Mouse (Mus musculus): ENCODE measurements around the gene Ppp4r3b.

Gene Ppp4r3b

DNA sequence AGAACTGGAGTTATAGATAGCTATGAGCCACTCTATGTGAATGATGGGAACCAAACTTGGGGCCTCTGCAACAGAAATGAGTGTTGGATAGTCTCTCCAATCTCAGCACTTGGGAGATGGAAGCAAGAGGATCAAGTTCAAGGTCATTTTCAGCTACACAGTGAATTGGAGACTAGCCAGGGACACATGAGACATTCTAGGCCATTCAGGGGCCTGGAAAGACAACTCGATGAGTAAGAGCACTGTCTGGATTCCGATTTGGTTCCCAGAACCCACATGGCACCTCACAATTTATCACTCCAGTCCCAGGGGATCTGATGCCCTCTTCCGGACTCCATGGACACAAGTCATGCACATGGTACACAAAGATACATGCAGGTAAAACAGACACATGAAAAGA, 65.9 kb downstream of the Ppp4r3b start:
- no peak for DNase-seq

DNA sequence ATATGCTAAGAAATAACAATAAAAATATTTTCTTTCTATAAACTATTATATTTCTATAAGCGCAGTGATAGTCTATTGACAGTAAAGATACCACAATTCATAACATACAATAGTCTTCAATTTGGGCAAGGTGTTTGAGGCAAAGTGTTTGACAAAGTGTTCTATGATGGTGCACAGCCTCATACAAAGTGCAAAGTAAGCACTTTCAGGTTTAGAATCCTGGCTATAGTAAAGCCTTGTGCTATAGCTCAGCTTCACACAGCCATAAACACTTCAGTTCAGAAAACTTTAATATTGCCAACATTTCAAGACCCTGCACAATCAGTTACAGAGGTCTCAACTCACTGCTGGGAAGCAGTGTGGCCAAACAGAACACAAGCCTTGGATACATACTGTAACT, 66.7 kb downstream of the Ppp4r3b start:
- DNase-seq: no peak

DNA sequence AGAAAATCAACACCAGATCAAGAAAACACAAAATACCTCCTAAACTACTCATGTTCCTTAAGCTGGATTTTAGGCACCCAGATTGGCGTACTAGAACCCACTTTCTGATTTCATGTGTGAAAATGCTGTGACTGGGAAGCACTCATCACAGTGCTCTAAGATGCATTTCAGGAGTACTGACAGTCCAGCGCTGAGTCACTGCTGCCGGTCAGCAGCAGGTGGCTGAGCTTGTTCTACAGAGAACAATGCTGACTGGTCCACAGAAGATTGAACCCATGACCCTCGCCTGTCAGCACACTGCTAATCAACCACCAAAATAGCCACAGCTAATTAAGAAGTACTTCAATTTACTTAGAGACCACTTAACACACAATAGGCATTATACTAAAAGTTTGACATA, 69.3 kb downstream of the Ppp4r3b start:
- DNase-seq: no peak

DNA sequence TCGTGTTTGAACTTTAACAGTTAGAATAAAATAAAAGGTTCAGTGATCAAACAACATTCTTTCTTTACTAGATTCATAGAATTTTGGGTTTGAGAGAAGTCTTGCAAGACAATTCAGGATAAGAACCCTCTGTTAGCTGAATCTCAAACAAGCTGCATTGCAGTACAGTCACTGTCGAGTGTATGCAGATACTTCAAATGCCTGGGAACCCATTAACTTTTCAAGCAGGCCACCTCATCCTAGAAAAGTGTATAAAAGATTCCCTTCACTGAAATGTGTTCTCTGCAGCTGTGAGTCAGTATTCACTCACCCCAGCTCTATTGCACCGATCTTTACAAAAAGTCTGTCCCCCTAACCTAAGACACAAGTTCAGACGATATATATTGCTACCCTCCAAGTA, 73.3 kb downstream of the Ppp4r3b start:
- no peak for DNase-seq

DNA sequence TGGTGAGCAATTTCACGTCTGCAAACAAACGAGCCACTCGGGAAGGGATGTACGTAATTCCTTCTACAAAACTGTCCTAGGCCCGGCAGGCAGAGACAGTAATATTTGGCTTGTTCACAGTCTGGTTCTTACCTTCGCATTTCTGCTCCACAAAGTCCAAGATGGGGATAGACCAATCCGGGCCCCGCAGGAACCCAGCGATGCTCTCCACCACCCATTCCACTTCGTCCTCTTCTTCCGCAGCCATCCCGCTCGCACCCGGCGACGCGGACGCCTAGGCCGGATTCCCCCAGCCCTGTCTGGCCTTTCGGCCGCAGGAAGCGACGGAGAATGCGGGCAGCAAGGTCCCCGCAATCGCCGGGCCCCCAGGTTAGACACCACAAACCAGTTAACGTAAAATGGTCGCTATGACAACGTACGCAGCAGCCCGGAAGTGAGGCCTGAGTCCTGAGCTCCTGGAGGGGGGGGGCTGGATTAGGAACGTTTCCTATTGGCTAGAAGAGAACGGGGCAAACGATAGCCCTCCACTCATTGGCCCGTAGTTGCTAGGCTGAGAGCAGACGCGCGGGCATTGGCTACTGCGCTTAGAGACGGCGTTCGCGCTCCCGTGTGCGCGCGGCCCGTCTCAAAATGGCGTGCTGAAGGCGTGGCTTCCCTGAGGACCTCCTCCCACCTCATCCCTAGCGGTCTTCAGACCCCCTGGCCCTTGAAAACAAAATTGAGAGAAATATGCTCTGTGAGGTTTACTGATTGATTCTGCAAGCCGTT, 74.4 kb downstream of the Ppp4r3b start, which contains the start of gene Cfap36:
TSS of gene Cfap36 (minus strand) at position 527 of the 768 bp plus-strand sequence.
- peak; percentile 92 for DNase-seq

DNA sequence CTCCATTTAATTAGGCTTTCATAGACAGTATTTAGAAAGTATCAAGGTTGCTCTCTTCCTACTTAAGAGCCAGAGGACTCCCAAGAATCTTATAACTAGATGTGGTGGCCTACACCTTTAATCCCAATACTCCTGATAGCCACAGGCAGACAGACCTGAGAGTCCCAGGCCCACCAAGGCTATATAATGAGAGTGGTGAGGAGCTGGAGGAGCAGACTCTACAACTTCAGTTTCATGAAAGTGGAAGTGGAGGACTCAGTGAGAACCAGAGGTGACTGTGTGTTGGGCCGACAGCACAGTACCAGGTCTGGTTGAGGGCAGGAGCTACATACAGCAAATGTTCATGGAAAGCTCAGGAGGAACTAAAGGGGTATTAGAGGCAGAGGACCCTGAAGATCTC, 75.0 kb downstream of the Ppp4r3b start:
- no peak for DNase-seq

DNA sequence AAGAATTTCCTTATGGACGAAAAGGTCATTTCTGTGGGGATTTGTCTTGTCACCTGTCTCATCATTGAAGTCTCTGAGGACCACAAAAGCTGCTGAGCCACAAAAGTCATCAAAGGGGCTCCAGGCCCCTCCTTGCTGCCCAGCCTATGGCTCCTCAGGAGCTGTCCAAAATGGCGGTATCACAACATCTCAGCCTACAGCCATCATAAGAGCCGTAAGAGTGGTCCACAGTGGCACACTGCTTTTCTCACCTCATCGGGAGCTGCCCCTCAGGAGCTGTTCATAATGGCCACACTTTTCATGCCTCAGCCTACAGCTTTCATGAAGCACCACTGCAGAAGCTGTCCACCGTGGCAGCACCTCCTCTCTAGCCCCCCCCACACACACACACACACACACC, 75.7 kb downstream of the Ppp4r3b start:
- DNase-seq: no peak

DNA sequence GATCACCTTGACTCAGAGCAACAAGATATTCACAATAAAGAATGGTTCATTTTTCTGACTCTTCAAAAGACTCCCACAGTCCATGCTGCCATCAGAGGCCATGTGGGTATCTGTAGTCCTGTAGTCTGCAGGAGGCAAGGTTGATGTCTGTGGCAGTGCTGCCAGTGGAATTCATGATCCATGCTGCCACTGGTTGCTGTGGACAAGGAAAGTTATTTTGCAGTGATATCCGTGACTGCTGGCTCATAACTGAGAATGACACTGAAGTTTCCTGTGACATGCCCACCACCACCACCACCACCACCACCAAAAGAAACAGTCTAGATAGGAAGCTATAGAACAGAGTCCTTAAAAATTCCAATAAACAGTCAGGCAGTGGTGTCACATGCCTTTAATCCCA, 82.0 kb downstream of the Ppp4r3b start:
- no peak for DNase-seq

DNA sequence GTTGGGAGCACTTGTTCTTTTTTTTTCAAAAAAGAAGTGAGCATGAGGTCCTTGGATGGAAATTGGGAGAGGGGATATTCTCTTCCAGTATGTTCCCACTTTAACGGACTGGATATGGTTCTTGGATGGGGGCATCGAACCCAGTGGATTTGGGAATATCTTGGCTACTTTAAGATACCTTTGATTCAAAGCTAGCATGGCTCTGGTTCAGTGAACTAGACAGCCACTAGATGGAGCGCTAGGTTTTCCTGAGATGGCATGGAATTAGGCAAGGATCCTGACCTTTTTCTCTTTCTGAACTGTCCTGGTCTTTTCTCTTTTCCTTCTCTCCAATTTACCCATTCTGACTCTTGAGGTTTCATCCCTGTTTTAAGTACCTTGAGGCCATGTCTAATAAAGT, 95.1 kb downstream of the Ppp4r3b start:
- peak; percentile 23 for DNase-seq

Data from liver (tissue).